Mouse (Mus musculus) midbrain, embryonic 13.5 days (tissue): Measurements from ENCODE around the gene Zap70. TPM values are rescaled to one million over a fixed set of nuclear protein-coding genes. Genes with fewer than 3 reads are reported as not detected.
"Not testable (repeated sequence)": the region's sequence is repeated elsewhere in the genome, so short reads cannot be mapped to it uniquely, and the experiment has no call there.

Experiments
- ATAC-seq: fragments of 200-750 bp; cut with Nextera tagmentation; 2 replicates; pipeline ENCODE4 v1.8.0; 2017; ENCODE audit warnings: mild to moderate bottlenecking, moderate TSS enrichment, moderate library complexity
- H3K27ac ChIP-seq: fragments of 300-500 bp; sonication (generic); 2 replicates; pipeline ENCODE4 v1.5.1; 2015; ENCODE audit warnings: inconsistent platforms, mild to moderate bottlenecking, moderate library complexity
- H3K27me3 ChIP-seq: fragments of 300-500 bp; sonication (generic); 2 replicates; pipeline ENCODE4 v1.6.1; 2015; ENCODE audit warnings: mild to moderate bottlenecking, inconsistent platforms
- H3K36me3 ChIP-seq: fragments of 300-500 bp; sonication (generic); 2 replicates; pipeline ENCODE4 v1.6.1; 2015; ENCODE audit warnings: mild to moderate bottlenecking, inconsistent platforms
- H3K4me1 ChIP-seq: fragments of 300-500 bp; sonication (generic); replicated peaks from 2 replicates; pipeline ENCODE4 v1.6.1; 2015; ENCODE audit warnings: inconsistent platforms
- H3K4me2 ChIP-seq: fragments of 300-500 bp; sonication (generic); replicated peaks from 2 replicates; pipeline ENCODE4 v1.6.1; 2015; ENCODE audit warnings: moderate library complexity, mild to moderate bottlenecking, inconsistent platforms
- H3K4me3 ChIP-seq: fragments of 300-500 bp; sonication (generic); replicated peaks from 2 replicates; pipeline ENCODE4 v1.5.1; 2015; ENCODE audit warnings: mild to moderate bottlenecking, inconsistent platforms
- H3K9ac ChIP-seq: fragments of 300-500 bp; sonication (generic); replicated peaks from 2 replicates; pipeline ENCODE4 v1.6.1; 2015; ENCODE audit warnings: mild to moderate bottlenecking, inconsistent platforms
- H3K9me3 ChIP-seq: fragments of 300-500 bp; sonication (generic); 2 replicates; pipeline ENCODE4 v1.6.1; 2016; ENCODE audit warnings: mild to moderate bottlenecking, inconsistent platforms
- whole genome bisulfite sequencing: fragments of 180-500 bp; shearing (Covaris S2); methylation state at CpG from one replicate; pipeline ENCODE4 v1.1.7; 2015; 5-methylcytosine and 5-hydroxymethylcytosine counted together
- polyA plus RNA-seq: library from polyadenylated mRNA; unstranded; fragments of >200 nt; fragmentation: Nextera tagmentation; extraction: Ambion mirVana; gene quantifications from 2 replicates; pipeline ENCODE4 v1.2.1, GENCODE M21; 2015

The Zap70 gene
- polyA plus RNA-seq, 1 experiment from 2014 or later = 0.65 TPM

- no peak overlapping the region for H3K4me2 ChIP-seq
Measured at GRCm38 (mm10) chr1:36807782-36808565, 46.4 kb downstream of the Zap70 start.

GRCm38 (mm10) chr1:36811806-36812205 lies 50.2 kb downstream of the Zap70 start:
- no peaks in the 10 kb centered on the region for H3K9me3 ChIP-seq
- no peak overlapping the region for H3K27ac ChIP-seq
- no peak overlapping the region for H3K4me2 ChIP-seq
- no peak overlapping the region for H3K9ac ChIP-seq
- peaks cover 84% of the 10 kb centered on the region for H3K36me3 ChIP-seq
- no peaks in the 10 kb centered on the region for H3K27me3 ChIP-seq
- 95% methylated on average over 7 of the region's 7 CpGs for WGBS
- no peaks in the 10 kb centered on the region for H3K4me1 ChIP-seq
- no peak for ATAC-seq
- H3K4me3 ChIP-seq = no peak overlapping the region

More at GRCm38 (mm10) chr1:36807782-36808565, 46.4 kb downstream of the Zap70 start:
- no peaks in the 10 kb centered on the region for H3K9me3 ChIP-seq
- H3K27me3 ChIP-seq = no peaks in the 10 kb centered on the region
- no peak for ATAC-seq
- H3K9ac ChIP-seq = no peak overlapping the region
- no peaks in the 10 kb centered on the region for H3K4me1 ChIP-seq
- peaks cover 86% of the 10 kb centered on the region for H3K36me3 ChIP-seq
- no peak overlapping the region for H3K27ac ChIP-seq
- WGBS = 96% methylated on average over 14 of the region's 14 CpGs
- H3K4me3 ChIP-seq = no peak overlapping the region

GRCm38 (mm10) chr1:36813415-36813814 lies 51.8 kb downstream of the Zap70 start:
- ATAC-seq = no peak
- H3K4me1 ChIP-seq = no peaks in the 10 kb centered on the region
- WGBS = 93% methylated on average over 7 of the region's 7 CpGs
- no peak overlapping the region for H3K4me2 ChIP-seq
- H3K4me3 ChIP-seq = no peak overlapping the region
- no peaks in the 10 kb centered on the region for H3K27me3 ChIP-seq
- H3K27ac ChIP-seq = no peak overlapping the region
- no peak overlapping the region for H3K9ac ChIP-seq
- no peaks in the 10 kb centered on the region for H3K9me3 ChIP-seq
- H3K36me3 ChIP-seq = peaks cover 84% of the 10 kb centered on the region

GRCm38 (mm10) chr1:36814271-36814903 lies 52.8 kb downstream of the Zap70 start:
- WGBS = 87% methylated on average over 5 of the region's 5 CpGs
- Histone ChIP-seq H3K9ac (no peak overlapping the region), H3K4me3 (no peak overlapping the region), H3K27ac (no peak overlapping the region), H3K27me3 (no peaks in the 10 kb centered on the region), H3K4me1 (no peaks in the 10 kb centered on the region), H3K36me3 (peaks cover 85% of the 10 kb centered on the region), H3K9me3 (no peaks in the 10 kb centered on the region), H3K4me2 (no peak overlapping the region)
- no peak for ATAC-seq

- Histone ChIP-seq H3K36me3 (peaks cover 84% of the 10 kb centered on the region), H3K27me3 (no peaks in the 10 kb centered on the region), H3K4me1 (no peaks in the 10 kb centered on the region), H3K9me3 (no peaks in the 10 kb centered on the region), H3K4me2 (no peak overlapping the region), H3K4me3 (no peak overlapping the region), H3K9ac (no peak overlapping the region), H3K27ac (no peak overlapping the region)
- 94% methylated on average over 6 of the region's 6 CpGs for WGBS
- ATAC-seq = no peak
Measured at GRCm38 (mm10) chr1:36815166-36815565, 53.6 kb downstream of the Zap70 start.

GRCm38 (mm10) chr1:36821918-36822317 lies 60.3 kb downstream of the Zap70 start:
- H3K9me3 ChIP-seq, H3K27me3 ChIP-seq, H3K9ac ChIP-seq, H3K4me1 ChIP-seq, ATAC-seq, H3K27ac ChIP-seq, H3K4me2 ChIP-seq, H3K4me3 ChIP-seq: not testable (repeated sequence)
- peaks cover 85% of the 10 kb centered on the region for H3K36me3 ChIP-seq
- WGBS = 89% methylated on average over 4 of the region's 4 CpGs

GRCm38 (mm10) chr1:36824356-36824755 lies 62.8 kb downstream of the Zap70 start:
- ATAC-seq = no peak
- Histone ChIP-seq H3K9ac (no peak overlapping the region), H3K4me1 (no peaks in the 10 kb centered on the region), H3K27me3 (no peaks in the 10 kb centered on the region), H3K4me2 (no peak overlapping the region), H3K4me3 (no peak overlapping the region), H3K27ac (no peak overlapping the region), H3K9me3 (no peaks in the 10 kb centered on the region), H3K36me3 (peaks cover 74% of the 10 kb centered on the region)
- WGBS = 95% methylated on average over 5 of the region's 5 CpGs

- Histone ChIP-seq H3K9me3 (no peaks in the 10 kb centered on the region), H3K36me3 (peaks cover 60% of the 10 kb centered on the region), H3K9ac (no peak overlapping the region), H3K4me3 (no peak overlapping the region), H3K27me3 (no peaks in the 10 kb centered on the region), H3K4me1 (peaks cover 10% of the 10 kb centered on the region; the same call in 1 of the 2 replicates), H3K4me2 (no peak overlapping the region), H3K27ac (peak overlapping the region; percentile 42; the same call in 1 of the 2 replicates)
- ATAC-seq = no peak
- 68% methylated on average over 14 of the region's 14 CpGs for WGBS
Measured at GRCm38 (mm10) chr1:36830913-36831866, 69.6 kb downstream of the Zap70 start.

Other genes starting within 250 kb of the Zap70 start
- gene Cnnm3, start 249.9 kb upstream of the Zap70 start, polyA plus RNA-seq = 4.2 and 4.8 TPM in 2 replicates
- gene Ankrd23, start 224.9 kb upstream of the Zap70 start, polyA plus RNA-seq = 16.1 and 19.0 TPM in 2 replicates
- gene Gm42417, start 222.4 kb upstream of the Zap70 start, polyA plus RNA-seq = not detected in 2 replicates
- gene Ankrd39, start 214.4 kb upstream of the Zap70 start, polyA plus RNA-seq = 22.1 and 22.3 TPM in 2 replicates
- 33.4 and 35.4 TPM in 2 replicates for gene Sema4c, start 203.4 kb upstream of the Zap70 start, polyA plus RNA-seq
- not detected in 2 replicates for gene Fam178b, start 78.6 kb upstream of the Zap70 start, polyA plus RNA-seq
- 576 and 579 TPM in 2 replicates for gene Cox5b, start 70.3 kb upstream of the Zap70 start, polyA plus RNA-seq
- gene 4933424G06Rik, start 51.6 kb upstream of the Zap70 start, polyA plus RNA-seq = 0.24 and 0.36 TPM in 2 replicates
- gene Actr1b, start 47.4 kb upstream of the Zap70 start, polyA plus RNA-seq = 97.5 and 102 TPM in 2 replicates
- gene Tmem131, start 181.9 kb downstream of the Zap70 start, polyA plus RNA-seq = 12.6 and 13.2 TPM in 2 replicates